Mouse (Mus musculus): ENCODE data around the gene Zfp473.
A peak's percentile ranks its signal among the peaks of the same experiment; 100 is the strongest.
"Not testable (repeated sequence)": the region's sequence is repeated elsewhere in the genome, so short reads cannot be mapped to it uniquely, and the experiment has no call there.

Gene Zfp473

DNA sequence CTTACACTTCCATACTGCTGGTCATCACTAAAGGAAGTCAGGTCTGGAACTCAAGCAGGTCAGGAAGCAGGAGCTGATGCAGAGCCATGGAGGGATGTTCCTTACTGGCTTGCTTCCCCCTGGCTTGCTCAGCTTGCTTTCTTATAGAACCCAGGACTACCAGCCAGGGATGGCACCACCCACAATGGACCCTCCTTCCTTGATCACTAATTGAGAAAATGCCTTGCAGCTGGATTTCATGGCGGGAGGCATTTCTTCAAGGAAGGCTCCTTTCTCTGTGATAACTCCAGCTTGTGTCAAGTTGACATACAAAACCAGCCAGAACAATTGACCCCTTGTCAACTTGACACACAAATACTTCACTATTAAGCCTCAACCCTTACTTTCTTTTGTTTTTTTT is at the start of gene Zfp473:
Gene Zfp473 (minus strand): TSS at position 101 of the 400 bp plus-strand sequence.
- DNase-seq (ENCODE audit: low spot score in 2 of 2): not testable (repeated sequence)

GRCm38 (mm10) chr7:44792781-44793180 is 41.9 kb upstream of the Zfp473 start:
- DNase-seq (ENCODE audit: low spot score in 2 of 2): no peak

DNA sequence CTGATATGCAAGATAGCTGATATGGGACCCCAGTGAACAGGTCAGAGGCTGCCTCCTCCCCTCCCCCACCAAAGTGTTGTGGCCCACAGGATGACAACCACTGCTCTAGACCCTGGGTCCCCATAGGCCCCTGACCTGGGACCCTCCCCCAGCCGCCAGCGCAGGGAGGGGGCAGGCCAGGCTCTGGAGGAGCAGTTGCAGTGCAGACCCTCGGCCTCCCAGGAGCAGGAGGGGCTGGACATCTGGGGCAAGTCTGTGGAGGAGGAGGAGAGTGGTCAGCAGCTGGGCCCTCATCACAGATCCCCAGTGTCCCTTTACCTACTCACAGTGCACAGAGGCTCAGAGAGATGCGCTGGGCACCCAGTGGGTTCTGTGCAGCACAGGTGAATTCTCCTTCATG is 39.2 kb upstream of the Zfp473 start:
- DNase-seq (ENCODE audit: low spot score in 2 of 2): no peak

GRCm38 (mm10) chr7:44789531-44789930 is 38.7 kb upstream of the Zfp473 start:
- no peak for DNase-seq (ENCODE audit: low spot score in 2 of 2)

GRCm38 (mm10) chr7:44780101-44780500 is 29.3 kb upstream of the Zfp473 start:
- no peak for DNase-seq (ENCODE audit: low spot score in 2 of 2)

DNA sequence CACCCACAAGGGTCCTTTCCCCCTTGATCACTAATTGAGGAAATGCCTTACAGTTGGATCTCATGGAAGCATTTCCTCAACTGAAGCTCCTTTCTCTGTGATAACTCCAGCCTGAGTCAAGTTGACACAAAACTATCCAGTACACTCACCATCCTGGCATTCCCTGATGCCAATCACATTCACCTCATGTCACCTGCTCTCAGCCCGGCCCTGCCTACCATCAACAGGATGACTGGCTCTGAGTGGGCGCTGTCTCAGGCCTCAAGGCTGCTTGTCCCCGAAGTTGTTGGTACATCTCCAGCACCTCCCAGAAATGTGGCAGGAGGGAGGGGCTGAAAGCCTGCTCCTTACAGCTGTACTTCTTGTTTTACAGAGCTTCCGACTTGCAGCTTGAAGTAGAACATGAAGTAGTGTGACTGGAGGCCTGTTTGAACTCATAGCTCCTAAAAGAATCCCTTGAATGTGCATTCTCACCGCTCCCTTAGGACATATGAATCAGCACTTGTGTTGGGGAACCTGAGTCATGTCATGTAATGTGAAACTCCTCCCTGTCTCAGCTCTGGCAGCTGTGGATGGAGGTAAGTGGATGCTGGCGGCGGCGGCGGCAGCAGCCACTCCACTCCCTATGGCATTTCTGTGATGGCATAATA is 26.1 kb upstream of the Zfp473 start:
- no peak for DNase-seq (ENCODE audit: low spot score in 2 of 2)

- peak in 1 of 2 experiments; percentile 15 for DNase-seq (ENCODE audit: low spot score in 2 of 2)
Observed at GRCm38 (mm10) chr7:44772591-44773204, 21.8 kb upstream of the Zfp473 start.

- no peak for DNase-seq (ENCODE audit: low spot score in 2 of 2)
Observed at GRCm38 (mm10) chr7:44770046-44770578, 19.3 kb upstream of the Zfp473 start.

DNA sequence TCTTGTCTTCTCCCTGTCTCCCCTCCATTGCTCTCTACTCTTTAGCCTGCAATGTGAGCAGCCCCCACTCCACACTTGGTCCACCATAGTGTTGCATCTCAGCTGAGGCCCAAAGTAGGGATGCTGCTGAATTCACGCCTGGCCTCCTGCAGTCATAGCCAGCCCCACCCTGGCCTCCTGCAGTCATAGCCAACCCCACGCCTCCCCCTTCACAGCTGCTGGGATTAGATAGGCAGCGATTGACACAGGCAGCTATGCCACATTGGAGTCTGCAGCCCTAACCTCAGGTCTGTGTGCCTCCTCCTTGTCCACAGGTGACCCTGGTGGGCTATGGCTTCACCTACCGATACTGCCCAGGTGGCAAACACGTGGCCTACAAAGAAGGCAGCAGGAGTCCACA is 17.3 kb upstream of the Zfp473 start:
- DNase-seq (ENCODE audit: low spot score in 2 of 2): no peak

DNA sequence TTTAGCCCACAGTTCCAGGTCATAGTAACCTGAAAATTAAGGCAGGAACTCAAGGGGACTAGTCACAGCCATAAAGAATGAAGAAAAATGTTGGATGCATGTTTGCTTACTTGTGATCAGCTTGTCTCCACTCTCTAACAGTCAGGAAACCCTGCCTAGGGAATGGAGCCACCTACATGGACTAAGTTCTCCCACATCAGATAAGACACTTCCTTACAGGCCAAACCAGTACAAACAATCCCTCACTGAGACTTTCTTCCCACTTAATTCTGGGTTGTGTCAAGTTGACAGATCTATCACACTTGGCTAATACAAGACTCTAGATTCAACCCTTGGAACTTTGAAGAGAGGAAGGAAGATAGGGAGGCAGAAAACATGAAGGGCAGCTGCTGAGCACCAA is 9.5 kb upstream of the Zfp473 start:
- DNase-seq (ENCODE audit: low spot score in 2 of 2): no peak

GRCm38 (mm10) chr7:44757164-44757563 is 6.3 kb upstream of the Zfp473 start:
- DNase-seq (ENCODE audit: low spot score in 2 of 2): no peak

DNA sequence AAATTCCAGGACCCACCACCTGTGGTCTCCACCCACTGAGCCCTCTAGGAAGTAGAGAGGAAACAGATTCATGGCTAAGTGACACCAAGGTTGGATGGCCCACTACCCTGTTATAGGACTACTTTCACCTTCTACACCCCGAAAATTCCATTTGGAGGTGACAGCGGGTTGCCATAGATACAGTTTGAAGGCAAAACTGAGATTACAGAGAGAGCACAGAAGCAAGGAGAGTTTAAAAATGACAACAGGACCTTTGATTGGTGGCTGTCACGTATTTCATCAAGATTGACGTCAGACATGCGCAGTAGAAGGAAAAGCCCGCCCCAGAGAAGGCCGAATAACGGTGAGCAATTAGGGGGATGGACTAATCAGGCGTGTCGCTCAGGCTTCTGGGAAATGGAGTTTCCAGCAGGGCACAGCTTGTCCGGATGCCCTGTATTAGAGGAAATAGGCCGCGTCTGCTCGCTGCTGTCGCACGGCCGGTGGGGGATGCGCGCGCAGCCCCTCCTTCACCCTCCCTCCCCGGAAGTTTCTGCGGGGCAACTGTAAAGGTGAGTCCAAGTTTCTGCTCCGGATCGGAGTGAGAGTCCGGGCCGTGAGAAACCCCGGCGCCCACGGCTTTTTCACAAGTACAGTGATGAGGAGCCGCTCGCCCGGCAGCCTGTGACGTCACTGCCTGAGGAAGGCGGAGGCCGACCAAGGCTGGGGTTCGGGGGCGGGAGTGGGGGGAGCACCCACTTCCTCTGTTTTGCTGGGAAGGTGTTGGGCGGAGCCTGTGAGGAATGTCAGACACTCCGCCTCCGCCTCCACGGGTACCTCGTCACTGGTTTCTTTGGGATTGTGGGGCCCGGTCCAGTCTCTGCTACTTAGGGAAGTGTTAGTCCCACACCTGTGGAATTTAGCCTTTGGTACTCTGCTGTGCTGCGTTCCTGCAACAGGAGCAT is 2.5 kb downstream of the Zfp473 start, which contains the start of gene Vrk3:
Gene Vrk3 (plus strand): TSS at position 313 of the 944 bp plus-strand sequence.
- peak; percentile 94 to 96 for DNase-seq (ENCODE audit: low spot score in 2 of 2)

- no peak for DNase-seq (ENCODE audit: low spot score in 2 of 2)
Observed at GRCm38 (mm10) chr7:44747115-44747514, 3.7 kb downstream of the Zfp473 start.

DNA sequence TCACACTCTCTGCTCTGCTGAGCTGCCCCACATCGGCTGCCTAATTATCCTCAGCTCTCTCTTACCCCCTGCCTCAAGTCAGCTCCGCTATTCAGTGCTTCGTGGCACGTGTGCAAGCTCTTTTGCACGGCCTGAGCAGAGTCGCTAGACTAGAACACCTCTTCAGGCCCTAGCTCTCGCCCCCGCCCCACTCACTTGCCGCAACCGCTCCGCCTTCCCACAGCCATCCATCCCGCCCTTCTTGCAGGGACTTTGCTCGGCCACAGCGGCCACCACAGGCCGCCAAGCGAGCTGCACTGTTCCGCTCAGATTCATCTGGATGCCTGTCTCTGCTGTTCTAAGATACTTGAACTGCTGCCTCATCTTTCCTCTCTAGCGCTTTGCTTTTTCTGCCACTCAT is 5.8 kb downstream of the Zfp473 start:
- peak; percentile 62 to 76 for DNase-seq (ENCODE audit: low spot score in 2 of 2)

DNA sequence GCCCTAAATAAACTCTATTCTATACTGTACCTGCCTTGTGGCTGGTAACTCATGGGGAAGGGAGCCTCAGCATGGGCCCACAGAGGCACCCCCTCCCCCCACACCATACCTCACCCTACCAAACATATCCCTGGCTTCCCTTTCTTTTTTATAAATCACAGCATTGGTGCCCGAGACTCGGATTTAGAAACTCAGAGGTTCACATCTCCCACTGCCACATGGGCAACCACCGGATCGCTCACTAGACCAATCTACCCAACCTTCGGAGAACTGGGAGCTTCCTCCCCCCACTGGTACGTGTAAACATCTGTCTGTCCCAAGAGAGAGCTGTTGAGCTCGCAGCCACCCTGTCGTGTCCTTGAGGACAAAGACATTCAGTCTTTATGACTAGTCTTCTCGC is 6.6 kb downstream of the Zfp473 start:
- no peak for DNase-seq (ENCODE audit: low spot score in 2 of 2)

GRCm38 (mm10) chr7:44741361-44741760 is 9.5 kb downstream of the Zfp473 start:
- no peak for DNase-seq (ENCODE audit: low spot score in 2 of 2)

DNA sequence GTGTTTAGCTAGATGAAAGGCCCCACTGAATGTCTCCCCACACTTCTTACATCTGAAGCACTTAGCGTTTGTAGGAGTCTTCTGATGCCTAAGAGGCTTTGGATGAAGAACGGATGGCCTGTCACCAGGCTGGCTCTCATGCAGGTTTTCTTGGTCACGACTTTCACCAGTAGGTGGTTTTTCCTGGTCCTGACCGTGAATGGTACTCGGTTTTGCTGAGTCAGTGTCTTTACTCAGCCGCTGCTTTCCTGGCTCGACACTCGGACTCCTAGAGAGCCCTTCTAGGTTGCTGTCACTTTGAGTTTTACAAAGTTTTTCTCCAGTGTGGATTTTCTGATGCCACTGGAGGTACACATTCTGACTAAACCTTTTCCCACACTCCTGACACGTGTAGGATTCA is 17.1 kb downstream of the Zfp473 start:
- no peak for DNase-seq (ENCODE audit: low spot score in 2 of 2)

- DNase-seq (ENCODE audit: low spot score in 2 of 2): no peak
Observed at GRCm38 (mm10) chr7:44728082-44728975, 22.5 kb downstream of the Zfp473 start.

DNA sequence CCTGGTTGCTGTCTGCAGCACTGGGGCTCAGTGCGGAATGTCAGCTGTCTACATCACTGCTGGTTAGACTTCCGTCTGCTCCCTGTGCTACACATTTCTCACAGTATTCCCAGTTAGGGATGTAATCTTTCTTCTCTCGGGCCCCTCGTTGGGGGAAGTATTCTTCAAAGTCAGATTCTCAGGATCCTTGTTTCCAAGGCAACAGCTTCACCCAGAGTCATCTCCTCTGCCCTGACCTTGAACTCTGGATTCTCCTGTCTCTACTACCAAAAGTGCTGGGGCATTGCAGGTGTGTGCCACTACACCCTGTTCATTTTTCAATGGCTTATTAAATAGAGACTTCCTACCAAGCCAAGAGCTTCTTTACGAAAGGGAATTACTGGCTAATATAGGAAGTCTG is 23.7 kb downstream of the Zfp473 start:
- DNase-seq (ENCODE audit: low spot score in 2 of 2): no peak

DNA sequence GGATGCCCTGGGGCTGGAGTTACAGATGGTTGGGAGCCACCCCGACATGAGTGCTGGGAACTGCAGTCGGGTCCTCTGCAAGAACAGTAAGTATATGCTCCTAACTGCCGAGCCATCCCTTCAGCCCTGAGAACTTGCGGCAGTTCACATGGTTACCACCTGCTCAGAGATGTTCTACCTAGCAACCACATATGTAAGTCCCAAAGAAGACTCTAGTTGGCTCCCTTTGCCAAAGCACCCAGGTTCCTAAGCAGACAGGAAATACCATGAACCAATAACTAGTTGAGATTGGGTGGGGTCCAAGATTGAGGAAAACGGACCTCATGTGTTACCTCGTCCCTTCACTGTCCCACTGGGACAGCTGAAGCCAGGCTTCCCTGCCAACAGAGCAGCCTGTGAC is 24.5 kb downstream of the Zfp473 start:
- DNase-seq (ENCODE audit: low spot score in 2 of 2): no peak

DNA sequence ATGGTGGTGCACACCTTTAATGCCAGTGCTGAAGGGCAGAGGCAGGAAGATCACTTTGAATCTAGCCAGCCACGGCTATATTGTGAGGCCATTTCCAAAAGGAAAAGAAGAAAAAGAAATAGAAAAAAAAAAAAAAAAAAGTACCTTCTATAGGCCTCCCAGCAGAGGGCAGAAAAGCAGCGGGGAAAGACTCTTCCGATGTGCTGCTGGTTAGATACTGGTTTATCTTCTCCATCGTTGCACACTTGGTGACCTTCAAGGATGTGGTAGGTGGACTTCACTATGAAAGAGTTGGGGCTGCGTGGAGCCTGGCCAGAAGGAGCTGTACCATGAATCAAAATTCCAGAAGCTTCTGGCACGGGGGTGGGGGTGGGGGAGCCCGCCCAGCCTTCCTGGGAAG is 26.5 kb downstream of the Zfp473 start:
- DNase-seq (ENCODE audit: low spot score in 2 of 2): no peak

Data from right cerebral cortex, postnatal 36 days (tissue).